Mouse (Mus musculus) Muller cell, postnatal 12 days (primary cell): ENCODE measurements around the gene Srrm4.
A peak's percentile ranks its signal among the peaks of the same experiment; 100 is the strongest.
"Not testable (repeated sequence)": the region's sequence is repeated elsewhere in the genome, so short reads cannot be mapped to it uniquely, and the experiment has no call there.

Source experiments
- DNase-seq: peaks from one replicate; pipeline ENCODE4 v3.0.0-alpha.2; 2015; ENCODE audit errors: inconsistent ontology term

Gene Srrm4

DNA sequence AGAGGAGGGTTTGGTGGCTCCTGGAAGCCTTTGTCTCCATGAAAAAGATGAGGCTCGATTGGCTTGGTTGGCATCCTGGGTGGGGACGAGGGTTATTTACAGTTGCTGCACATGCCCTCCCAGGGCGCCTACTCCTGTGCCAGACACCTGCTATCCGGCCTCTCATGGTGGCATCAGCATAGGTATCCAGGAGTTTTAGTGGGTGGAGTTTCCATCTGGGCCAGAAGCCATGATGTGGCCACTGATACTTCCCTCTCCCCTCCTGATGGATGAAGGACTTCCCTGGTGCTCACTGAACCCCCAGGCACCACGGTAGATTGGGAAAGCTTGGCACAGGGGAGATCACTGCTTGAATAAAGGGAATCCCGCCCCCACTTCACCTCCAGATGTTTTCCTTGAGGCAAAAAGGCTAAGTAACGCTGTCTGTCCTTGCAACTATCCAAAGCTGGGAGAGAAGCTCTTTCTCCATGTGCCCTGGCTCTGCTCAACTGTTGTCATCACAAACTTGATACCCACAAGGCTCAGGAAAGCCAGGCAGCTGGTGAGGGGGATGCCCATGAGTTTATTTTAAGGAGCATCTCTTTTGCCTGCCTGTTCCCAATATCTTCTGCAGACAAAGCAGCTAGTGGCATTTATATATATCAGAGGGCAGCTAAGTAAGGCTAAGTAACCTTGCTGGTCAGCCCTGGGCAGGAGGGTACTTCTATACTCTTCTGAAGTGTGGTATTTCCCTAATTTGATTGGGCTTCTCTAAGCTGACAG lies 148.7 kb downstream of the Srrm4 start:
- no peak for DNase-seq

GRCm38 (mm10) chr5:116440251-116440650 lies 151.4 kb downstream of the Srrm4 start:
- DNase-seq: peak; percentile 86

DNA sequence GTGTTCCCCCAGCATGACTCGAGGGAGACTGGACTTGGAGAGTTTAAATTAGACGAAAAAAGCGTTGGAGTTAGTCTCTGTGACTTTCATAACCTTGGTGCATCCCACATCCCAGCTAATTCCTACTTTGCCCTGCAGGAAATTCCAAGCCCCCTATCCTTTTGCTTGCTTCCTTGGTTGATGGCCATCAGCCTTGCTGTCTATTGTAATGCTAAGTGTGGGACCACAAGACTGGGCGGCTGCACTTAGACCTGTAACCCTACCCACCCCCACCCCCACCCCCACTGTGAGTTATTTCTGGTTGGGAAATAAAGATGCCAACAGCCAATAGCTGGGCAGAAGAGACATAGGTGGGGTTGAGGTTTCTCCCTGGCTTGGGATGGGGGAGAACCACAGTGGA lies 153.3 kb downstream of the Srrm4 start:
- DNase-seq: no peak

DNA sequence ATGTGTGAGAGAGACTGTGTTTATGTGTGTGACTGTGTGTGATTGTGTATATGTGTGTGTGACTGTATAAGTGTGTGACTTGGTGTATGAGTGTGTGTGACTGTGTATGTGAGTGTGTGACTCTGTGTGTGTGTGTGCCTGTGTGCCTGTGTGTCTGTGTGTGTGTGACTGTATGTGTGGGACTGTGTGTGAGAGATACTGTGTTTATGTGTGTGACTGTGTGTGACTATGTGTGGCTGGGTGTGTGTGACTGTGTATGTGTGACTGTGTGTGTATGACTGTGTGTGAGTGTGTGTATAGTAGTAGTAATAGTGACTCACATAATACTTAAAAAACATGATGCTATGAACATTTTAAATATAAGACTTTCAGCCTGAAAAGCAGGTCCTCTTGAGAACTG lies 155.5 kb downstream of the Srrm4 start:
- DNase-seq: no peak

- DNase-seq: no peak
Observed at GRCm38 (mm10) chr5:116434976-116435850, 156.4 kb downstream of the Srrm4 start.

GRCm38 (mm10) chr5:116432871-116433270 lies 158.7 kb downstream of the Srrm4 start:
- DNase-seq: no peak

DNA sequence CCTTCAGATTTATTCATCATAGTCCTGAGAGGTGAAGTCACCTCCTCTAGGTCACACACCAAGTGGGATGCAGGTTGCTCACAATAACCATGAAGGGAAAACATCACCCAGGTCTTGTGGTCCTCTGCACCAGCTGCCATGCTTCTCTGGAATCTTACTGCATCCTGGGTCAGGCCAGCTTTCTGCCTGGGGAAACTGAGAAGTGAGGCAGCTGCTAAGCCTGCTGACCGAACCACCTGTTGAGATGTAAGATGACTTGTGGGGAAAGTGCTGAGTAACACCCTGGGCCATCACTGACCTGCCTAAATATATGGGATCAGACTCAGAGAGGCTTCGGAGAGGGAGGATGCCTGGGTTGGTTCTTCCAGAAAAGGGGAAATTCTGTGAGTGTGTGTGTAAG lies 164.9 kb downstream of the Srrm4 start:
- no peak for DNase-seq

DNA sequence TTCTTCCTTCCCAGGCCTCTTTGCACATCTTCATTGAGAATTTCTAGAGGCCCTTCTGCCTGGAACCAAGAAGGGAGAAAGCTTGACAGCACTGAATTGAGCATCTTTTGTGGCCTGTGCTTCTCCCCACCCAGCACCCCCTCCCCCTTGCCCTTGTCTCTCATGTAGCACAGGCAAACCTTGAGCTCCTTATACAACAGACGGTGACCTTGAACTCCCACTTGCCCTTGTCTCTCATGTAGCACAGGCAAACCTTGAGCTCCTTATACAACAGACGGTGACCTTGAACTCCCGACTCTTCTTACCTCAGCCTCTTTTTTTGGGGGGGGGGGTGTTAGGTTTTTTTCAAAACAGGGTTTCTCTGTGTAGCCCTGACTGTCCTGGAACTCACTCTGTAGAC lies 165.9 kb downstream of the Srrm4 start:
- DNase-seq: not testable (repeated sequence)

DNA sequence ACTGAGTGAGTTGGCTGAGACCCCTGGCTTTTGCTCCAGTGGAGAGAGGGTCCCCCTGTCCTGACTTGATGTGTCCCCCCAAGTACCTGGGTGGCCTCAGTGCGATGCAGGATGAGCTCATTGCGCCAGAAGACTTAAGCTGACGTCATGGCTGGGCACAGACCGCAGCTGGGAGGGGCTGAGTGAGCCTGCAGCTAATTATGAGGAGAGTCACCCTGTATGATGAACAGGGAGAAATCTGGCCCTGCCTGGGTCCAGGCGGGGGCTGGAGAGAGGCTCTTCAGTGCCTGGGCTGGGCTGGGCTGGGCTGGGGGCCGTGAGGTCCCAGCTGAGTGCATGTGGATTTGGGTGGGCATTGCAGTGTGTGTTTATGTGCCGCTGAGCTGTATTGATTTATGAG lies 166.3 kb downstream of the Srrm4 start:
- no peak for DNase-seq

DNA sequence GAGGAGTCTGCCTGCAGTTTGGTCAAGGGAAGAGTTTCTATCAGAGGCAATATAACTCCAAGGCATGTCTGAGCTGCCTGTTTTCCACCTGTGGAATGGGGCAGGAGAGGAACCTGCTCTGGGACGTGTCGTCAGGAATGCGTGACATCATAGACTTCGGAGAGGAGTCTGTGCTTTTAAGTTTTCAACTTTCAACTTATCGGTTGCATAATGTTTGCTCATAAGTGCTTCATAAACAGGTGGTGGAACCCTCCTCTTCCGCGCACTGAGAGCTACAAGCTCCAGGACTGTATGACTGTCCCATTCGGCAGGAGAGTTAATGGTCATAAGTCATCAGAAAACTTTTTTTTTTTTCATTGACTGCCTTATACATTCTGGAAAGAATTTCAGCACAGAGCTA lies 167.9 kb downstream of the Srrm4 start:
- DNase-seq: no peak

- DNase-seq: peak; percentile 87
Observed at GRCm38 (mm10) chr5:116422699-116423201, 168.9 kb downstream of the Srrm4 start, which contains the start of gene Hspb8. Gene Hspb8, minus strand, starts transcription at chr5:116422864.

- DNase-seq: no peak
Observed at GRCm38 (mm10) chr5:116421791-116422481, 169.7 kb downstream of the Srrm4 start.

DNA sequence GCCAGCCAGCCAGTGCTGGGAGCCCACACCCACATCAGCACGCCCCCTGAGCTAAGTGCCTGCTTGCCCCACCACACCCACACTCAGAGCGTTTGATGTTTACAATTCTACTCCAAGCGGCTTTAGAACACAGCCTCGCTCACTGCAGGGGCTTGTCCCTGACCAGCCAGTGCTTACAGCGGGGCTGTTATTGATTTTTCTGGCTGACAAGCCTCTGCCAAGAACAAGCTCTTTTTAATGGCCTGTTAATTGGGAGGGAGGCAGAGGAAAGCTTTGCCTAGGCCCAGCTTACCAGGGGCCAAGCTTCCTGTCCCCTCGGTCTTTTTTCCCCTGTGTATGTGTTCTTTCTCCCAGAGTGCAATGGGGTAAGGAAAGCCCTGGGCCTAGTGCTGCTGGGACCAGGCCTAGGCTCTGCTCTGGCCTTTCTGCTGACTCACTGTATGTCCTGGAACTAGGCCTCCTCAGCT lies 170.8 kb downstream of the Srrm4 start:
- DNase-seq: no peak

DNA sequence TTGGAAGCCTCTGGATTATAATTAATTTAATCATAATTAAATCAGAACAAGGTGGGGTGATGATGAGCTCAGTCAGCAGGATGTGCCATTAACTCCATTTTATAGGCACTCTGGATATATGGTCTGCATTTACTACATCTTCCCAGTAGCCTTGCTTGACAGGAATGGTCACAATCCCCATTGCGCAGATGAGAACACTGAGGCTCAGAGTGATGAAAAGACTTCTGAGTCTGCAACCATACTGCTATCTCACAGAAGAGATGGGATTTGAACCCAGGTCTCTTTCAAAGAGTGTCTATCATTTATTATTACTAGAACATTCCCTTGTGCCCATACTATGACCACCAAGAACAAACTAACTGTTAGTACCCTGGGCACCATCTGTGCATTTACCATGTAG lies 171.4 kb downstream of the Srrm4 start:
- no peak for DNase-seq

- no peak for DNase-seq
Observed at GRCm38 (mm10) chr5:116419322-116420045, 172.1 kb downstream of the Srrm4 start.

- no peak for DNase-seq
Observed at GRCm38 (mm10) chr5:116416208-116416607, 175.4 kb downstream of the Srrm4 start.

DNA sequence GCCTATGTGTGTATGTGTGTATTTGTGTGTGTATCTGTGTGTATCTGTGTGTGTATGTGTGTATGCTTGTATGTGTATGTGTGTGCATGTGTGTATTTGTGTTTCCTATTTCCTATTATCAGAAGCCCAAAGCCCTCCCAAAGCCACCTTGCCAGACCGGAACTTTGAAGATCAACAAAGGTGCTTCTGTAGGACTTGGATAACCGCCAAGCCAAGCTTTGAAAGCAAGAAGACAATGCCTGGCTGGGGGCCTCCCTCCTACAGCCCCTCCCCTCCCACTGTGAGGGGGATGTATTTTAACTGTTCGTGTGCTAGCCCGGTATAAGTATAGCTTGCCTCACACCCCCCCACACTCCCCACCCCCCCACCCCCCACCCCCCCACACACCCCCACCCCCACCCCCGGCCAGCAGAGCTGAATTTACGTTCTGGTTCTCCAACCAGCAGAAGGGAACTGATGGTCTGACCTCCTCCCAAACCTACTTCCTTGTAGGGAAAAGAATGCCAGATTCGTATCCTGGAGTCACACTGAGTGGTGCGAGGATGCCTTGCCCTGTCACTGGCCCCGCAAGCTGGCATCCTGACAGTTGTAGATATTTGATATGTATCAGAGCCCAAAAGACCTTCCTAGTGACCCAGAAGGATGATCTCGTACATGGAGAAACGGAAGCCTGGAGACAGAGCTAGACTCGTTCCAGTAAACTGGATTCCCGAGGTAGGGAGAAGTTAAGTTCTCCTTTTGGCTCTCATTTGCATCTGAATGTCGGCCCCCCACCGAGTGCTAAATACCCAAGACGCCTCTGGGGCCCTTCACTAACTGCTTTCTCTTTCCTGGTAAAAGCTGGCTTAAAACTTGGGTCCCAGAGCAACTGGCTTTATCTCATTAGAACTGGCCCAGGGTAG lies 181.7 kb downstream of the Srrm4 start:
- peak; percentile 42 for DNase-seq

DNA sequence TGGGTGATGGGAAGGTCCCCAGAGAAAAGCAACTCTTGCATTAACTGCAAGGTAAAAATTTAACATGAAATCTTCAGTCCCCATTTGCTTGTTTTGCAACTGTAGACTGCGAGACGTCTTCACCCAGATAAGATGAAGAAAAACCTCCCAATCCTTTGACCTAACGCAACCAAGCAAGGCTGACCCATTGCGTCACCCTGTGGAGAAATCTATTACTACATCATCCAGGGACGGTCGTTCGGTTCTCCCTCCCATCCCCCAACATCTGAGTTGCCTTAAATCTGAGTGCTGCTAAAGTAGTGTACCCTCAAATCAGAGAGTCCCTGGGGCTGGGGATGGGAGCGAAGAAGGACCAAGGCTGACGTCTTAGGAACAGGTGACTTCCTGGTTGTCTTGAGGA lies 182.7 kb downstream of the Srrm4 start:
- DNase-seq: no peak

DNA sequence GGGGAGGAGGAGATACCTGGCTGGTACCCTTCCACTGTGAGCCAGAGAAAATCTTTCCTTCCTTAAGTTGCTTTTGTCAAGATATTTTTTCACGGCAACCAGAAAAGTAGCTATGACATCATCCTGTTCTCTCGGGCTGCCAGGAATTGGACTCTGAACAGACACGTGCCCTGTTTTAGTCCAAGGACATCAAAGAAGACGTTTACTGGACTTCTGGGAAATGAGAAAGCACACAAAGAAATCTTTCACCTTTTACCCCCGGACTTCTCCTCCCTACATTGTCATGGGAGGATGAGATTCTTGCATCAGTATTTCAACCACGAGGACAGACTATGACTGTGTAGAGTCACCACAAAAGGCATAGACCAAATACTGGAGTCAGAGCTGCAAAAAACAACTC lies 183.7 kb downstream of the Srrm4 start:
- DNase-seq: peak; percentile 55

GRCm38 (mm10) chr5:116407321-116407720 lies 184.3 kb downstream of the Srrm4 start:
- peak; percentile 60 for DNase-seq
